Mouse (Mus musculus) Patski (cell line): Measurements from ENCODE around the gene Sgsm2. TPM values are rescaled to one million over a fixed set of nuclear protein-coding genes. Genes with fewer than 3 reads are reported as not detected.

Experiments
- ATAC-seq: fragments of 100-300 bp; one replicate; pipeline ENCODE4 v1.8.0; 2021
- CTCF ChIA-PET: fragments of 350-600 bp; sonication (Branson Sonifier 250); formaldehyde crosslinking; loops from one replicate; lab custom pipeline; 2022; ENCODE audit warnings: inconsistent platforms; lab: Charles Lee
- POLR2A ChIA-PET: fragments of 350-600 bp; sonication (Branson Sonifier 250); formaldehyde crosslinking; loops from one replicate; lab custom pipeline; 2022; ENCODE audit warnings: antibody characterized with exemption, inconsistent platforms; lab: Charles Lee
- DNase-seq: peaks from one replicate; pipeline ENCODE4 v3.0.0-alpha.2; 2011; ENCODE audit warnings: low read depth, low spot score
- H3K27me3 ChIP-seq: fragments of 371-371 bp; one replicate; pipeline ENCODE4 v1.5.1; 2021
- CTCF ChIP-seq: fragments of 100-300 bp; IDR thresholded peaks from one replicate; pipeline ENCODE4 v1.5.1; 2021
- in situ Hi-C: fragments of 300-500 bp; cut with MboI; formaldehyde crosslinking; loops from 3 replicates; pipeline ENCODE4 v1.11.1; 2018; ENCODE audit warnings: low pct_unique_long_range_greater_than_20kb, mixed read lengths
- polyA plus RNA-seq: library from polyadenylated mRNA; unstranded; gene quantifications from one replicate; pipeline ENCODE4 v1.2.3, GENCODE M21; 2021

Gene Sgsm2
- polyA plus RNA-seq, 1 experiment from 2014 or later: 27.0 TPM

- in situ Hi-C loops: no loop called here
- H3K27me3 ChIP-seq: no peaks in the 10 kb centered on the region
- ATAC-seq (no peak), DNase-seq (no peak)
- TF ChIP-seq CTCF: no peak
- POLR2A ChIA-PET: interaction anchor here (0.6 kb wide), 1 partner anchor 15 kb away, joined by 3 read pairs; no protein-coding TSS in a partner anchor
- CTCF ChIA-PET: no interaction called here
Observed at GRCm38 (mm10) chr11:74894619-74895018, 2.2 kb downstream of the Sgsm2 start.

- no peak for TF ChIP-seq CTCF
- ATAC-seq (no peak), DNase-seq (no peak)
- ChIA-PET CTCF (interaction anchor here (1.6 kb wide), 1 partner anchor 13 kb away, joined by 4 read pairs; no protein-coding TSS in a partner anchor), POLR2A (no interaction called here)
- in situ Hi-C loops: no loop called here
- no peaks in the 10 kb centered on the region for H3K27me3 ChIP-seq
Observed at GRCm38 (mm10) chr11:74883098-74883497, 13.8 kb downstream of the Sgsm2 start.

GRCm38 (mm10) chr11:74881979-74882378 lies 14.9 kb downstream of the Sgsm2 start:
- ATAC-seq: no peak
- TF ChIP-seq CTCF: no peak
- in situ Hi-C loops: no loop called here
- ChIA-PET CTCF (interaction anchor here (0.9 to 1.3 kb wide), 2 partner anchors 9 to 14 kb away, joined by 3 to 4 read pairs; no protein-coding TSS in a partner anchor), POLR2A (no interaction called here)
- DNase-seq: no peak
- no peaks in the 10 kb centered on the region for H3K27me3 ChIP-seq

GRCm38 (mm10) chr11:74880999-74881398 lies 15.9 kb downstream of the Sgsm2 start:
- DNase-seq (no peak), ATAC-seq (no peak)
- in situ Hi-C loops: no loop called here
- TF ChIP-seq CTCF: no peak
- ChIA-PET CTCF (interaction anchor here (0.9 to 1.3 kb wide), 2 partner anchors 8 to 15 kb away, joined by 3 to 4 read pairs; no protein-coding TSS in a partner anchor), POLR2A (no interaction called here)
- H3K27me3 ChIP-seq: no peaks in the 10 kb centered on the region

- DNase-seq (no peak), ATAC-seq (no peak)
- CTCF ChIA-PET: interaction anchor here (1.3 kb wide), 2 partner anchors 10 to 13 kb away, joined by 3 to 4 read pairs; no protein-coding TSS in a partner anchor
- no peaks in the 10 kb centered on the region for H3K27me3 ChIP-seq
- in situ Hi-C loops: no loop called here
- POLR2A ChIA-PET: interaction anchor here (2.6 kb wide), 1 partner anchor 20 kb away, joined by 8 read pairs; the partner anchor contains the start of gene Sgsm2
- TF ChIP-seq CTCF: no peak
Observed at GRCm38 (mm10) chr11:74876801-74877200, 20.1 kb downstream of the Sgsm2 start.

- in situ Hi-C loops: no loop called here
- ChIA-PET POLR2A (interaction anchor here (1.4 to 2.6 kb wide), 2 partner anchors 12 to 22 kb away, joined by 4 to 8 read pairs; partner anchors contain the start of gene Sgsm2), CTCF (interaction anchor here (1.1 kb wide), 1 partner anchor 11 kb away, joined by 3 read pairs; no protein-coding TSS in a partner anchor)
- no peak for TF ChIP-seq CTCF
- no peak for ATAC-seq
- no peak for DNase-seq
- H3K27me3 ChIP-seq: no peaks in the 10 kb centered on the region
Observed at GRCm38 (mm10) chr11:74874630-74875029, 22.2 kb downstream of the Sgsm2 start.

GRCm38 (mm10) chr11:74870991-74871622 lies 25.8 kb downstream of the Sgsm2 start:
- ATAC-seq: peak; percentile 74
- peak; percentile 39 for DNase-seq
- CTCF ChIA-PET: interaction anchor here (1.0 to 1.5 kb wide), 2 partner anchors 9 to 10 kb away, joined by 4 to 5 read pairs; no protein-coding TSS in a partner anchor
- no peaks in the 10 kb centered on the region for H3K27me3 ChIP-seq
- in situ Hi-C loops: no loop called here
- POLR2A ChIA-PET: interaction anchor here (1.1 kb wide), 1 partner anchor 46 kb away, joined by 3 read pairs; no protein-coding TSS in a partner anchor
- TF ChIP-seq CTCF: no peak

GRCm38 (mm10) chr11:74870544-74870943 lies 26.3 kb downstream of the Sgsm2 start:
- ChIA-PET POLR2A (interaction anchor here (1.1 to 1.5 kb wide), 2 partner anchors 26 to 46 kb away, joined by 3 read pairs; partner anchors contain the start of gene Sgsm2), CTCF (interaction anchor here (1.5 kb wide), 1 partner anchor 10 kb away, joined by 5 read pairs; no protein-coding TSS in a partner anchor)
- no peaks in the 10 kb centered on the region for H3K27me3 ChIP-seq
- no peak for ATAC-seq
- in situ Hi-C loops: no loop called here
- no peak for TF ChIP-seq CTCF
- DNase-seq: no peak

GRCm38 (mm10) chr11:74869603-74870002 lies 27.3 kb downstream of the Sgsm2 start:
- H3K27me3 ChIP-seq: no peaks in the 10 kb centered on the region
- POLR2A ChIA-PET: interaction anchor here (0.7 to 1.5 kb wide), 2 partner anchors 27 to 34 kb away, joined by 3 read pairs; partner anchors contain the start of gene Sgsm2
- no peak for TF ChIP-seq CTCF
- ATAC-seq: no peak
- DNase-seq: no peak
- in situ Hi-C loops: no loop called here
- CTCF ChIA-PET: no interaction called here

- no peak for ATAC-seq
- TF ChIP-seq CTCF: no peak
- no peak for DNase-seq
- ChIA-PET CTCF (interaction anchor here (1.2 to 1.7 kb wide), 3 partner anchors 8 to 47 kb away, joined by 4 read pairs; no protein-coding TSS in a partner anchor), POLR2A (interaction anchor here (1.2 kb wide), 1 partner anchor 28 kb away, joined by 3 read pairs; the partner anchor contains the start of gene Sgsm2)
- H3K27me3 ChIP-seq: no peaks in the 10 kb centered on the region
- in situ Hi-C loops: no loop called here
Observed at GRCm38 (mm10) chr11:74868046-74868760, 28.7 kb downstream of the Sgsm2 start.
